Mouse (Mus musculus): ENCODE data around the gene B2m.

DNA sequence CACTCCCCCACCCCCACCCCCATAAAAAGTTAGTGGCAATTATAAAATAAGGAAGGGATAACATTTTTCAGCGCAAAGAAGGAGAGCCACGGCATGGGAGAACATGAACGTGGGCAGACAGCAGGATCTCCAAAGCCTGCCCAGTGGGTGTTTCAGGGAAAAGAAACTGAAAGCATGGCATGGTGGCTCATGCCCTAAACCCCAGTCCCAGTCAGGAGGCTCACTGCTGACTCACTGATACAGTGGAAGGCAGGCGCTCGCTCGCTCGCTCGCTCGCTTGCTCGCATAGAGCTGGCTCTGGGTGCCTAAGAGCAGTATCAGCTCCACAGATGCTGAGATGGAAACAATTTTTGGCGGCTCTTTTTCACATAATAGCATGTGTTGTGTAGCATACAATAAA lies 16.8 kb downstream of the B2m start:
- peak; percentile 65 for TF ChIP-seq MAX (IDR thresholded peaks at IDR 0.05)
- no peak for TF ChIP-seq CTCF (IDR thresholded peaks at IDR 0.05; ENCODE audit: control insufficient read depth, insufficient read depth, insufficient read length)
- no peak for TF ChIP-seq CEBPB (IDR thresholded peaks at IDR 0.05; ENCODE audit: low read depth)
- TF ChIP-seq USF1 (IDR thresholded peaks at IDR 0.05; ENCODE audit: low read depth): no peak
- no peak for TF ChIP-seq MYOD1 (IDR thresholded peaks at IDR 0.05; ENCODE audit: control insufficient read depth, insufficient read length, low read depth)
